Mouse (Mus musculus): ENCODE measurements at regions not wholly inside any gene's neighbourhood (a gene's known extent, or its start where the extent isn't known, plus 50 kb on each side); places are given as distances from the start of the nearest gene placed in this dataset.
A peak's percentile ranks its signal among the peaks of the same experiment; 100 is the strongest.
"Not testable (repeated sequence)": the region's sequence is repeated elsewhere in the genome, so short reads cannot be mapped to it uniquely, and the experiment has no call there.

DNA sequence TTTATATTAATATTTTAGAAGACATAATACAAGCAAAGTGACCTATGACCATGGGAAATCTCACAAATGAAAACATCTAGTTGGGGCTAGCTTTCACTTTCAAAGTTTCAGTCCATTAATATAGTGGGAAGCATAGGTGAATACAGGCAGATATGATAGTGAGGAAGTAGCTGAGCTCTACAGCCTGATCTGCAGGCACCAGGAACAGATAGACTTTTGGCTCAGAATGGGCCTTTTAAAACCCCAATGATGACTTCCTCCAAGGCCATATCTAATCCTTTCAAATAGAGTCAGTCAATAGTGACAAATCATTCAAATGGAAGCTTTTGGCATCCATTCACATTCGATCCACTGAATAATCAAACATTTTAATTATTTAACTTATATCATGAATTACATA lies 581.6 kb upstream of the Pcdh17 start:
- TF ChIP-seq CTCF (IDR thresholded peaks at IDR 0.05; ENCODE audit: extremely low read depth, insufficient read depth, low read length), result no peak
- TF ChIP-seq POLR2A (IDR thresholded peaks at IDR 0.05; ENCODE audit: extremely low read depth, insufficient read depth, low read length), result no peak
- Histone ChIP-seq H3K4me3 (ENCODE audit: insufficient read depth, low read length) (no peak overlapping the region), H3K27ac (ENCODE audit: insufficient read depth, low read length) (no peak overlapping the region), H3K4me1 (ENCODE audit: control insufficient read depth, insufficient read depth, low read length) (no peaks in the 10 kb centered on the region)

DNA sequence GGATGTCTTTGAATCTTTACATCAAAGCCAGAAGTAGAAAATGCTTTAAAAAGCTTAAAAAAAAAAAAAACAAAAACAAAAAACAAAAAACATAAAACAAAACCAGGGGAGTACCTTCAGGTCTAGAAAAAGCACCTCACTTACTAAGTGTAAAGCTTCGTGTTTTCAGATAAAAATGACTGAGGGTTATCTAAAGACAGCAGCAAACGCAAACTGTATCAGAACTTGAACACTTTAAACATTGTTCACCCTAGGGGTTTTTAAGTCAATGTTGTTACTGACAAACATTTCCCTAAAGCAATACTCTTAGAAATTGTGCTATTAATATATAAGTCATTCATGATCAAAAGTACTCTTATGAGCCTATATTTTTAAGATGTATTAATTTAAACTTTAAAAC lies 580.7 kb upstream of the Pcdh17 start:
- Histone ChIP-seq H3K4me3 (ENCODE audit: insufficient read depth, low read length) (no peak overlapping the region), H3K4me1 (ENCODE audit: control insufficient read depth, insufficient read depth, low read length) (no peaks in the 10 kb centered on the region), H3K27ac (ENCODE audit: insufficient read depth, low read length) (no peak overlapping the region)
- TF ChIP-seq POLR2A (IDR thresholded peaks at IDR 0.05; ENCODE audit: extremely low read depth, insufficient read depth, low read length) (no peak), CTCF (IDR thresholded peaks at IDR 0.05; ENCODE audit: extremely low read depth, insufficient read depth, low read length) (no peak)

- no peak overlapping the region for H3K4me3 ChIP-seq (ENCODE audit: insufficient read depth, low read length)
- TF ChIP-seq CTCF (IDR thresholded peaks at IDR 0.05; ENCODE audit: extremely low read depth, insufficient read depth, low read length) (no peak), POLR2A (IDR thresholded peaks at IDR 0.05; ENCODE audit: extremely low read depth, insufficient read depth, low read length) (no peak)
- no peak overlapping the region for H3K27ac ChIP-seq (ENCODE audit: insufficient read depth, low read length)
Measured at GRCm38 (mm10) chr14:83886393-83886792, 557.0 kb upstream of the Pcdh17 start.

GRCm38 (mm10) chr14:83900711-83901110 lies 542.7 kb upstream of the Pcdh17 start:
- not testable (repeated sequence) for H3K27ac ChIP-seq (ENCODE audit: insufficient read depth, low read length); H3K4me1 ChIP-seq (ENCODE audit: control insufficient read depth, insufficient read depth, low read length); H3K4me3 ChIP-seq (ENCODE audit: insufficient read depth, low read length)

More at GRCm38 (mm10) chr14:83886393-83886792, 557.0 kb upstream of the Pcdh17 start:
- no peaks in the 10 kb centered on the region for H3K4me1 ChIP-seq (ENCODE audit: control insufficient read depth, insufficient read depth, low read length)

DNA sequence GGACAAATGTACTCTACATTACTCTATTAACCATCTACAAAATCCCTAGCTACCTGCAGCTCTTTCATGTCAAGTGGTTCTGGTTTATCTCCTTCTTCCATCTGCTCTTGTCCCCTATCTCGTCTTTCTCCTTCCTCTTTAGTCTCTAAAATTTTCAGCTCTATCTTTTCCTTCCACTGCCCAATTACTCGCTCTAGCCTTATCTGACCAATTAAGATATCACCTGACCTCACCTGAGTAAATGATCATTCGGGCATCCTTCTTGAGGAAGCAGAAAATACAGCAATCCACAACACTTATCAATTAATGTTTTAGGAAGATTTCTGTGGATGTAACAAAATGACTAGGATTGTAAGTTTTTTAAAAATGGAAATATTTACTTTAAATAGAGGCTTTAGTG lies 500.3 kb upstream of the Pcdh17 start:
- TF ChIP-seq POLR2A (IDR thresholded peaks at IDR 0.05; ENCODE audit: extremely low read depth, insufficient read depth, low read length) (no peak), CTCF (IDR thresholded peaks at IDR 0.05; ENCODE audit: extremely low read depth, insufficient read depth, low read length) (no peak)
- Histone ChIP-seq H3K4me1 (ENCODE audit: control insufficient read depth, insufficient read depth, low read length) (no peaks in the 10 kb centered on the region), H3K4me3 (ENCODE audit: insufficient read depth, low read length) (no peak overlapping the region), H3K27ac (ENCODE audit: insufficient read depth, low read length) (no peak overlapping the region)

GRCm38 (mm10) chr14:83944176-83944575 lies 499.2 kb upstream of the Pcdh17 start:
- TF ChIP-seq POLR2A (IDR thresholded peaks at IDR 0.05; ENCODE audit: extremely low read depth, insufficient read depth, low read length) (no peak), CTCF (IDR thresholded peaks at IDR 0.05; ENCODE audit: extremely low read depth, insufficient read depth, low read length) (peak; percentile 17; the same call in 1 of the 2 replicates)
- Histone ChIP-seq H3K4me3 (ENCODE audit: insufficient read depth, low read length) (no peak overlapping the region), H3K27ac (ENCODE audit: insufficient read depth, low read length) (no peak overlapping the region), H3K4me1 (ENCODE audit: control insufficient read depth, insufficient read depth, low read length) (no peaks in the 10 kb centered on the region)

DNA sequence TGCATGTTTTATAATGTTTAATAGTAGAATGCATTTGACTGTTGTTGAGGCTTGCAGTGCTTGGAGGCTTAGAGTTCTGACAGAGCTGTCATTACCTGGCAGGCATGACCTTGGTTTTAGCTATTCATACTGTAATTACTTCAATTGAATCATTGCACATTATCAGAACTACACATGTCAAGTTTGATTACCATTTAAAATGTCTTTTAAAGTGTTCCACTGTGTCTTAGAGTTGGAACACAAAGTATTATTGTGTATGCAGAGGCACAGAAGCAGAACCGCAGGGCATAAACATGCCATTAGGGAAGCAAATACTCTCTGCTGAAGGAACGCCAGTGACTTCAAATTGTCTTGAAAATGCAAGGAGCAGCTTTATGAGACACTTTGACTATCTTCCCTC lies 493.7 kb upstream of the Pcdh17 start:
- no peak overlapping the region for H3K27ac ChIP-seq (ENCODE audit: insufficient read depth, low read length)
- no peaks in the 10 kb centered on the region for H3K4me1 ChIP-seq (ENCODE audit: control insufficient read depth, insufficient read depth, low read length)
- no peak overlapping the region for H3K4me3 ChIP-seq (ENCODE audit: insufficient read depth, low read length)
- TF ChIP-seq CTCF (IDR thresholded peaks at IDR 0.05; ENCODE audit: extremely low read depth, insufficient read depth, low read length) (no peak), POLR2A (IDR thresholded peaks at IDR 0.05; ENCODE audit: extremely low read depth, insufficient read depth, low read length) (no peak)

DNA sequence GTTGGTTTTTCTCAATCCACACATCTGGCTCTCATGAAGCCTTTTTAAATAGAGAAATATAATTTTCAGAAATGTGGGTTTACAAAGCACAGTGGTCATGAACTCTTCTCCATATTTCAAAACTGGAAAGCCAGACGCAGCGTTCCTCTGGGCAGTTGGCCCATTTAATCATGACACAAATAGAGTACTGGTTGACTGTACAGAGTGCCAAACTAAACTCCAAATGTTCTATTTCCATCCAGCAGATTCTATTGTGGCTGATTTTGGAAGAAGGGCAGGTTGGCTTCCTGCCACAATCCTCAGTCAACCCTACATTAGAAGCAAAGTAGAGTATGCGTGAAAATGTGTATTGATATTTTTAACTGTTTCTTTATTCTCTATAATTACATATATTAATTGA lies 484.3 kb upstream of the Pcdh17 start:
- H3K4me1 ChIP-seq (ENCODE audit: control insufficient read depth, insufficient read depth, low read length), result no peaks in the 10 kb centered on the region
- no peak overlapping the region for H3K27ac ChIP-seq (ENCODE audit: insufficient read depth, low read length)
- no peak overlapping the region for H3K4me3 ChIP-seq (ENCODE audit: insufficient read depth, low read length)
- TF ChIP-seq CTCF (IDR thresholded peaks at IDR 0.05; ENCODE audit: extremely low read depth, insufficient read depth, low read length), result no peak
- TF ChIP-seq POLR2A (IDR thresholded peaks at IDR 0.05; ENCODE audit: extremely low read depth, insufficient read depth, low read length), result no peak

DNA sequence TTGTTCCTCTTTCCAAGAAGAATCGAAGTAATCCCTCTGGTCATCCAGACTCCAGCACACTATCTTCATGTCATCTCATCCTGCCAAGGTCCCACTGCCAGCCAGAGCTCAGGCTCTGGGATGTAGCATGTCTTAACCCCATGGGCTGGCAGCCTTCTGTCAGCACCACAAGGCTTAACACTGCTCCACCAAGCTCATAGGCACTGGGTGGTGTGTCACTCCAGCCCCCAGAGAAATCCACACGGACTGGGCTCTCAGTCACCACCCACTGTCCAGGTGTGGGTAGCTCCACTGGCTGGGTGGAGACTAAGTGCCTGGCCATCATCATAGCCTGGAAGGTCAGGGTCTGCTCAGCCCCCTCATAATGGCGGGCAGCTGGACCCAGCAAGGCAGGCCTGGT lies 459.8 kb upstream of the Pcdh17 start:
- no peaks in the 10 kb centered on the region for H3K4me1 ChIP-seq (ENCODE audit: control insufficient read depth, insufficient read depth, low read length)
- H3K4me3 ChIP-seq (ENCODE audit: insufficient read depth, low read length), result no peak overlapping the region
- TF ChIP-seq POLR2A (IDR thresholded peaks at IDR 0.05; ENCODE audit: extremely low read depth, insufficient read depth, low read length) (no peak), CTCF (IDR thresholded peaks at IDR 0.05; ENCODE audit: extremely low read depth, insufficient read depth, low read length) (no peak)
- no peak overlapping the region for H3K27ac ChIP-seq (ENCODE audit: insufficient read depth, low read length)

All from cortical plate, adult 2 months (tissue).